Mouse (Mus musculus) megakaryocyte, adult 5-6 weeks (primary cell): ENCODE results near the gene Zfp52. TPM values are rescaled to one million over a fixed set of nuclear protein-coding genes. Genes with fewer than 3 reads are reported as not detected.

Source experiments
- ATAC-seq: 2 replicates; pipeline ENCODE4 v1.8.0; 2016; ENCODE audit warnings: mild to moderate bottlenecking, inconsistent platforms; ENCODE audit not compliant: poor library complexity, severe bottlenecking
- total RNA-seq, 2 experiments: library from RNA; stranded (forward) in 1 of 2; stranded (reverse) in 1 of 2; fragments of 153-499, 151-499 nt in 1 of 2; fragments of 221-1000, 200-1000 nt in 1 of 2; gene quantifications; 2 replicates each; pipeline versions ENCODE4 v1.2.3 to v1.2.4; 2015 to 2017

The Zfp52 gene
- total RNA-seq, 2 experiments from 2014 or later = 25.4 to 31.0 TPM

DNA sequence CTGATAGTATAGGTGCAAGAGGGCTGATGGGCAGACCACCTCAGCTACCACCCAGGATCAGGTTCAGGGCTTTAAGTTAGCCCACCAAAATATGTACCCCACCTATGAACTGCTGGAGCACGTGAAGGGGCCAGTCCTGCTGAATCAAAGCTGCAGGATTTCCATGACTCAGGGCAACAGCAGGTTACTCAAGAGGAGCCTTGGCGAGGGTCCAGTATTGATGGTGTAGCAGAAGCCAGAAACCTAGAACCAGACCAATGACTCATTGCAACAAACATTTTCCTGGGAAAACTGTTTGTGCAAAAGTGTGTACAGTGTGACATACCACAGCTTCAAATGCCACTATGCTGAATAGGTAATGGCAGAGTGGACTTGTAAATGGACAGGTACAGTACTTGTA, 22.5 kb downstream of the Zfp52 start:
- ATAC-seq = no peak

DNA sequence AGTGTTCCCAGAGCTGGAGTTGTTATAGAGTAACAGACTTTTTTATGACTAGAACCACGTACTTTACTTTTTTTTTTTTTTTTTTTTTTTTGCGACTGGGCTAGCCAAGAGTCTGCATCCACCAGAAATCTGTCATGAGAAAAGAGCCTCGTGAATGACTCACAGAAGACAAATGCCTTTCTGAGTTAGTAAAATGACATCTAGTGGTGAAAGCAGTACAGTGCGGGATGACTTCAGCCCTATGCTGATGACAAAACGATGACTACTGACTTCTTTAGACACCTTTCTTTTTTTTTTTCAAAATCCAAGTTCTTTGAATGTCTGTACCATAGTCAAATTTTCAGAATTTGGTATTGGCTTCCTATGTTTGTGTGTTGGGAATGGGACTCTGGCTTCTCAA, 30.9 kb downstream of the Zfp52 start:
- ATAC-seq = peak; percentile 89

DNA sequence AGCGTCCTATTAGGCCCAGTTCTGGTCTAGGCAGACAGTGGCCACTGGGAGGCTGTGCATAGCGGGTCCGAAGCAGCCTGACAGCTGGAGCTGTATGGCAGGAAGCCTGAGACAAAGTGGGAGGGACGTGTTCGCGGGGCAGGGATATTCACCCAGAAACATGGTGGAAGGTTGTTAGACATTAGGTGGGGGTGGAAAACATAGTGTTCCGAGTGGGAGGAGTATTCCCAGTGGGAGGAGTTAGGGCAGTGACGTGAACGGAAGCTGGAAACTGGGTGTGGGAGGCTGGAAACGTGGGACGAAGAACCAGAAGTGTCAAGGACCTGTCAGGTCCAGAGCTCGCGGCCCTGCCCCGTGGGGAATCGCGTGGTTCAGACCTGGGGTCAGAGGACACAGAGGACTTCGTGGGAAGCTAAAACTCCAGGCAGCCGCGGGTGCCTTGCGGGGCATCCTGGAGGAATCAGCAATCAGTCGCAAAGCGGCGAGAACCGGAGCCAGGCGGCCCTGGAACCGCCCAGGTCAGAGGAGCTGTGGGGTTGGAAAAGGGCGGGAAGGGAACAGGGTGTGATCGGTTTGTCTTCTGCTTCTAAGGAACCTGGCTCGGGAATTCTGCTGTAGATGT, 31.5 kb downstream of the Zfp52 start, which contains the start of gene Zfp948:
Gene Zfp948 (plus strand): TSS at position 281 of the 622 bp plus-strand sequence.
- peak; percentile 86 for ATAC-seq

DNA sequence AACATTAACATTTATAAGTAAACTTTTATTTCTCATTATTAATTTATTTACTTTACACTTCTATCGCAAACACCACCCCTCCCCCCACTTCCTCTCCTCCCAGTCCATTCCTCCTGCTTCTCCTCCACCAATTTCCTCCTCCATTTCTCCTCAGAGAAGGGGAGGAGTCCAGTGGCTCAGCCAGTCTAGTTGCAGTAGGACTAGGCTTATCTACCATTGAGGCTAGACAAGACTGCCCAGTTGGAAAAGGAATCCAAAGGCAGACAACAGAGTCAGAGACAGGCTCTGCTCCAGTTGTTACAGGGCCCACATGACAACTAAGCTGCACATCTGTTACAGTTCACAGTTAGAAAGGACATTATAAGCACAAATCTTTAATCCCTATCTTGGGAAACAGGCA, 32.4 kb downstream of the Zfp52 start:
- ATAC-seq = no peak

DNA sequence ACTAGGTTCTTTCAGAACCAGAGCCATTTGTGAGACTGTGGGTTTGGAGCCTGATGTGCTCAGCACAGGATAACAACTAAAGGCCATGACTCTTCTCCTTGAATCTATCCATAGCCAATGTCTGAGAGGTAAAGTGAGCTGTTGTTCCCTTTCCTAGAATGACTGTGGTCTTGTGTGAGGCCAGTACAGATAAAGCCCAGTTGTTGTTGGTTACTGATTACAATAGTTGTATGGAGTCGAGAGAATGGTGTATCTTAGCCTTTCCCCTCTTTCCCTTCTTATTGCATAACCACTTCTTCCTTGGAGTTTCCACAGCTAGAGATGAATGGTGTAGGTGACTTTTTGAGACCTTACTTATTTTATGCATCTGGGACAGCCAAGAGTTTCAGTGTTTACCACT, 43.7 kb downstream of the Zfp52 start:
- no peak for ATAC-seq

DNA sequence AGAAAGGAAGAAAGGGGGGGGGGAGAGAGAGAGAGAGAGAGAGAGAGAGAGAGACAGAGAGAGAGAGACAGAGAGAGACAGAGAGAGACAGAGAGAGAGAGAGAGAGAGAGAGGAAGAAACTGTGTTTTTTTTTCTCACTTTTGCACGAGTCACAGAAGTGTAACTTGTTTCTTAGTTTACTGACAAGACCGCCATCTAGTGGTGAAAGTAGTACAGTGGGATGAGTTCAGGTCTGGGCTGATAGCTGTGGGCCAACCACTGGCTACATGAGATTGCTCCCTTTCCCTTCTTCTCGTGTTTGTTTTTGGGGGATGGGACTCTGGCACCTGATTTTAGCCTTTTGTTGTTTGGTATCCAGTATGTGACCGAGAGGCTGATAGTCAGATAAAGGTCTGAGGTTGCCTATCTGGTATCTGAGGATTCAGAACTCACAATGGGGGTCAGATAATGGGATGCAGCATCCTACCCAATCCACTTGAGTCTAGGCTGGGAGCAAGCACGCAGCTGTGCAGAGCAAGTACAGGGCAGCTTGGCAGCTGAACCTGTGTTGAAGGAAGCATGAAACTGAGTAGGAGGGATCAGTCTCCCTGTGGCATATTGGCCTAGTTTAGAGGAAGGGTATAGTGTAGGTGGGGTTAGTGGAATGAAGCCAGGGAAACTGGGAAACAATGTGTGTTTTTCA, 44.3 kb downstream of the Zfp52 start:
- ATAC-seq = peak; percentile 98

DNA sequence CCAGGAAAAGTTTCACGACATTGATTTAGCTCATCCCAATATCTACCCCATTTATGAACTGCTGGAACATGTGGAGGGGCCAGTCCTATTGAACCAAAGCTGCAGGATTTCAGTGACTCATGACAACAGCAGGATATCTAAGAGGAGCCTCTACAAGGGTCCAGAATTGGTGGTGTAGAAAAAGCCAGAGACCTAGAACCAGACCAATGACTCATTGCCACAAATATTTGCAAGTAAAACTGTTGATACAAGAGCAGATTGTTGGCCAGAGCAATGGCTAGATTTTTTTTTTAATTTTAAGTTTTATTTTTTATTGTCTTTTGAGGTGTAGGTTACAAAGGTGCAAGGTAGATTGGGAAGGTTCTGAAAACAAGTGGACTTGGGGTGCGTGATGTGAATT, 50.2 kb downstream of the Zfp52 start:
- ATAC-seq = no peak

Other genes starting within 250 kb of the Zfp52 start
- gene Vmn1r237, start 223.7 kb upstream of the Zfp52 start, total RNA-seq (2015) = not detected in 2 replicates
- gene Vmn1r237, start 223.7 kb upstream of the Zfp52 start, total RNA-seq (2017) = not detected in 2 replicates
- gene Zfp677, start 151.8 kb upstream of the Zfp52 start, total RNA-seq (2015) = 9.8 and 11.1 TPM in 2 replicates
- gene Zfp677, start 151.8 kb upstream of the Zfp52 start, total RNA-seq (2017) = 9.4 and 11.1 TPM in 2 replicates
- 4.1 and 7.1 TPM in 2 replicates for gene Zfp54, start 112.3 kb upstream of the Zfp52 start, total RNA-seq (2015)
- gene Zfp54, start 112.3 kb upstream of the Zfp52 start, total RNA-seq (2017) = 10.1 and 10.4 TPM in 2 replicates
- 16.3 and 19.6 TPM in 2 replicates for gene Zfp51, start 85.2 kb upstream of the Zfp52 start, total RNA-seq (2015)
- gene Zfp51, start 85.2 kb upstream of the Zfp52 start, total RNA-seq (2017) = 12.4 and 12.5 TPM in 2 replicates
- gene Zfp53, start 46.5 kb upstream of the Zfp52 start, total RNA-seq (2015) = 23.9 and 25.5 TPM in 2 replicates
- 13.7 and 16.0 TPM in 2 replicates for gene Zfp53, start 46.5 kb upstream of the Zfp52 start, total RNA-seq (2017)
- gene Zfp948, start 31.5 kb downstream of the Zfp52 start, total RNA-seq (2015) = 2.0 and 3.4 TPM in 2 replicates
- gene Zfp948, start 31.5 kb downstream of the Zfp52 start, total RNA-seq (2017) = 1.8 and 3.0 TPM in 2 replicates
- 9.4 and 10.8 TPM in 2 replicates for gene Zfp983, start 115.1 kb downstream of the Zfp52 start, total RNA-seq (2015)
- 4.6 and 6.5 TPM in 2 replicates for gene Zfp983, start 115.1 kb downstream of the Zfp52 start, total RNA-seq (2017)
- 13.3 TPM in 1 of 2 replicates, not detected in the other for gene Gm10226, start 156.3 kb downstream of the Zfp52 start, total RNA-seq (2015)
- 2.2 and 14.0 TPM in 2 replicates for gene Gm10226, start 156.3 kb downstream of the Zfp52 start, total RNA-seq (2017)
- gene Zfp760, start 172.2 kb downstream of the Zfp52 start, total RNA-seq (2015) = 5.0 and 5.1 TPM in 2 replicates
- gene Zfp760, start 172.2 kb downstream of the Zfp52 start, total RNA-seq (2017) = 5.9 and 8.5 TPM in 2 replicates
- gene Zfp229, start 195.3 kb downstream of the Zfp52 start, total RNA-seq (2015) = 2.8 and 3.1 TPM in 2 replicates
- 4.0 and 4.4 TPM in 2 replicates for gene Zfp229, start 195.3 kb downstream of the Zfp52 start, total RNA-seq (2017)